Mouse (Mus musculus) heart, postnatal 4 days (tissue): Measurements from ENCODE around the gene Adck2. TPM values are rescaled to one million over a fixed set of nuclear protein-coding genes. Genes with fewer than 3 reads are reported as not detected.

Source experiments
- total RNA-seq, 2 experiments: library from RNA; stranded (reverse); gene quantifications; 2 replicates each; pipeline ENCODE4 v1.2.3; 2021

The Adck2 gene
- total RNA-seq, 2 experiments from 2014 or later = 15.9 to 16.6 TPM

Other genes with a start within 250 kb of the Adck2 start
- 10 to 100 TPM; 27.9 to 34.3 TPM for gene Slc37a3, start 196.2 kb upstream of the Adck2 start, total RNA-seq
- under 1 TPM; 0.17 to 0.23 TPM for gene Rab19, start 192.7 kb upstream of the Adck2 start, total RNA-seq
- gene Mkrn1, start 153.4 kb upstream of the Adck2 start, total RNA-seq = 10 to 100 TPM; 47.3 to 84.9 TPM
- 10 to 100 TPM; 26.1 to 27.5 TPM for gene Dennd2a, start 16.0 kb upstream of the Adck2 start, total RNA-seq
- not detected for gene Gm42420, start 11.9 kb downstream of the Adck2 start, total RNA-seq
- 100 to 1,000 TPM; 406 to 449 TPM for gene Ndufb2, start 18.7 kb downstream of the Adck2 start, total RNA-seq
- gene Braf, start 151.6 kb downstream of the Adck2 start, total RNA-seq = 10 to 100 TPM; 22.3 to 23.0 TPM
- gene Mrps33, start 237.1 kb downstream of the Adck2 start, total RNA-seq = 10 to 100 TPM; 81.4 to 95.1 TPM